Mouse (Mus musculus): ENCODE measurements at regions not wholly inside any gene's neighbourhood (a gene's known extent, or its start where the extent isn't known, plus 50 kb on each side); places are given as distances from the start of the nearest gene placed in this dataset.

GRCm38 (mm10) chr9:101596898-101597297 lies 264.7 kb upstream of the 9630041A04Rik start:
- H3K27ac ChIP-seq (replicated peaks) = no peak overlapping the region
- no peaks in the 10 kb centered on the region for H3K9me3 ChIP-seq (ENCODE audit: control insufficient read depth, low read length)
- H3K27me3 ChIP-seq (ENCODE audit: control insufficient read depth, insufficient read depth, low read length) = no peaks in the 10 kb centered on the region
- no peak for TF ChIP-seq CTCF (IDR thresholded peaks at IDR 0.05; ENCODE audit: low read depth)
- H3K4me3 ChIP-seq (ENCODE audit: low read depth, low read length) = no peak overlapping the region
- no peaks in the 10 kb centered on the region for H3K36me3 ChIP-seq (ENCODE audit: control insufficient read depth, insufficient read depth, low read length)
- ATAC-seq (ENCODE audit: low FRiP score, low TSS enrichment) (no peak), DNase-seq (ENCODE audit: low spot score) (no peak)
- WGBS = 75% methylated on average over 3 of the region's 3 CpGs
- H3K4me2 ChIP-seq (replicated peaks; ENCODE audit: low read depth) = no peak overlapping the region
- no peak overlapping the region for H3K9ac ChIP-seq (ENCODE audit: low read length)
- no peaks in the 10 kb centered on the region for H3K4me1 ChIP-seq (replicated peaks; ENCODE audit: control insufficient read depth, insufficient read depth)

DNA sequence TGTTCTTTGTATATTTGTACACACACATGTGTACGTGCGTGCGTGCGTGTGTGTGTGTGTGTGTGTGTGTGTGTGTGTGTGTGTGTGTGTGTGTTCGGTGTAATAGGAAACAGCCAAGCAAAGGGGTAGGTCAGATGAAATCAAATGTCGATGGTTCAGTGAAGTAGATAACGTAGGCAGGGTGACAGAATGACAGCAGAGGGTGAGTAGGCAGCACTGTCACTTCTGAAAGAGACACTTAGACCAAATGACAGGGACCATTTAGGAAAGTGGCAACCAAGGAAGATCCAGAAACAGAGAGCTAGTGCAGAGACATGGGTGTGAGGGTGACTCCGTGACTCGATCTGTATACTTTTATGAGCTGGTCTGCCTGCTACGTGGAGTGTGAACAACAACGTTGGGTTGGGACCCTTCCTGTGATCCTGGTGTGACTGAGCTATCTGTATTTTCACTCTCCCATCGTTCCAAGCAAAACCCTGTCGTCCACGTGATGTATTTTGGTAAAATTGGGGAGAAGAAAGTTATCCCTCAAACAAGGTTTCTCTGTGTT lies 266.5 kb upstream of the 9630041A04Rik start:
- ATAC-seq (ENCODE audit: low FRiP score, low TSS enrichment) = no peak
- Histone ChIP-seq H3K27me3 (ENCODE audit: control insufficient read depth, insufficient read depth, low read length) (no peaks in the 10 kb centered on the region), H3K4me1 (replicated peaks; ENCODE audit: control insufficient read depth, insufficient read depth) (no peaks in the 10 kb centered on the region), H3K36me3 (ENCODE audit: control insufficient read depth, insufficient read depth, low read length) (no peaks in the 10 kb centered on the region), H3K4me3 (ENCODE audit: low read depth, low read length) (no peak overlapping the region), H3K4me2 (replicated peaks; ENCODE audit: low read depth) (no peak overlapping the region), H3K9me3 (ENCODE audit: control insufficient read depth, low read length) (no peaks in the 10 kb centered on the region), H3K27ac (replicated peaks) (no peak overlapping the region), H3K9ac (ENCODE audit: low read length) (no peak overlapping the region)
- TF ChIP-seq EP300 (optimal IDR thresholded peaks at IDR 0.05) = no peak
- no peak for TF ChIP-seq CTCF (IDR thresholded peaks at IDR 0.05; ENCODE audit: low read depth)
- 86% methylated on average over 14 of the region's 14 CpGs for WGBS
- DNase-seq (ENCODE audit: low spot score) = no peak

DNA sequence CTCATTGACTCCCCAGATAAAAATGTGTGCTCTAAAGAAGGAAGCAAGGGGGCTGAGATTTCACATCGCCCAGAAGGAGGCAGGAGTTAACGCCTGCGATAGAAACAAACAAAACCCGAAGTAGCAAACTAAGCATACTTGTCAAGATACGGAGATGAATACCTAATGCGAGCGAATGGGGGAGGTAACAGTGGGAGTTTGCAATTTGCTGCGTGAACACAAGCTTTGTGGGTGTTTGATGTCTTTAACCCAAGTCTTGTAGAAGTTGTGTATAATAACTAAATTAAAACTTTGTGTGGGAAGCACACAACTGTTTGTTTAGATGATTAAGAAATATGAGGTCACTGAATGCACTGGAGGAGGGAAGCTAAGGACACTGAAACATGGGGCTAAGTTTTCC lies 269.0 kb upstream of the 9630041A04Rik start:
- no peak overlapping the region for H3K4me3 ChIP-seq (ENCODE audit: low read depth, low read length)
- no peak overlapping the region for H3K27ac ChIP-seq (replicated peaks)
- no peaks in the 10 kb centered on the region for H3K27me3 ChIP-seq (ENCODE audit: control insufficient read depth, insufficient read depth, low read length)
- 60% methylated on average over 8 of the region's 8 CpGs for WGBS
- TF ChIP-seq EP300 (optimal IDR thresholded peaks at IDR 0.05) (no peak), CTCF (IDR thresholded peaks at IDR 0.05; ENCODE audit: low read depth) (no peak)
- no peak for DNase-seq (ENCODE audit: low spot score)
- no peak overlapping the region for H3K9ac ChIP-seq (ENCODE audit: low read length)
- H3K9me3 ChIP-seq (ENCODE audit: control insufficient read depth, low read length) = no peaks in the 10 kb centered on the region
- no peaks in the 10 kb centered on the region for H3K4me1 ChIP-seq (replicated peaks; ENCODE audit: control insufficient read depth, insufficient read depth)
- ATAC-seq (ENCODE audit: low FRiP score, low TSS enrichment) = no peak
- H3K36me3 ChIP-seq (ENCODE audit: control insufficient read depth, insufficient read depth, low read length) = no peaks in the 10 kb centered on the region
- no peak overlapping the region for H3K4me2 ChIP-seq (replicated peaks; ENCODE audit: low read depth)

- 56% methylated on average over 8 of the region's 8 CpGs for WGBS
- H3K9me3 ChIP-seq (ENCODE audit: control insufficient read depth, low read length) = no peaks in the 10 kb centered on the region
- no peak overlapping the region for H3K4me2 ChIP-seq (replicated peaks; ENCODE audit: low read depth)
- TF ChIP-seq CTCF (IDR thresholded peaks at IDR 0.05; ENCODE audit: low read depth) = no peak
- no peak for TF ChIP-seq EP300 (optimal IDR thresholded peaks at IDR 0.05)
- no peaks in the 10 kb centered on the region for H3K27me3 ChIP-seq (ENCODE audit: control insufficient read depth, insufficient read depth, low read length)
- DNase-seq (ENCODE audit: low spot score) = no peak
- H3K4me3 ChIP-seq (ENCODE audit: low read depth, low read length) = no peak overlapping the region
- no peak overlapping the region for H3K9ac ChIP-seq (ENCODE audit: low read length)
- ATAC-seq (ENCODE audit: low FRiP score, low TSS enrichment) = no peak
- no peaks in the 10 kb centered on the region for H3K36me3 ChIP-seq (ENCODE audit: control insufficient read depth, insufficient read depth, low read length)
- H3K27ac ChIP-seq (replicated peaks) = no peak overlapping the region
- H3K4me1 ChIP-seq (replicated peaks; ENCODE audit: control insufficient read depth, insufficient read depth) = no peaks in the 10 kb centered on the region
Measured at GRCm38 (mm10) chr9:101591681-101592080, 270.0 kb upstream of the 9630041A04Rik start.

GRCm38 (mm10) chr9:101590310-101590709 lies 271.3 kb upstream of the 9630041A04Rik start:
- Histone ChIP-seq H3K4me1 (replicated peaks; ENCODE audit: control insufficient read depth, insufficient read depth) (no peaks in the 10 kb centered on the region), H3K9ac (ENCODE audit: low read length) (no peak overlapping the region), H3K4me3 (ENCODE audit: low read depth, low read length) (no peak overlapping the region), H3K36me3 (ENCODE audit: control insufficient read depth, insufficient read depth, low read length) (no peaks in the 10 kb centered on the region), H3K9me3 (ENCODE audit: control insufficient read depth, low read length) (no peaks in the 10 kb centered on the region), H3K27ac (replicated peaks) (no peak overlapping the region), H3K27me3 (ENCODE audit: control insufficient read depth, insufficient read depth, low read length) (no peaks in the 10 kb centered on the region), H3K4me2 (replicated peaks; ENCODE audit: low read depth) (no peak overlapping the region)
- TF ChIP-seq EP300 (optimal IDR thresholded peaks at IDR 0.05) (no peak), CTCF (IDR thresholded peaks at IDR 0.05; ENCODE audit: low read depth) (no peak)
- DNase-seq (ENCODE audit: low spot score) = no peak
- 57% methylated on average over 3 of the region's 3 CpGs for WGBS
- no peak for ATAC-seq (ENCODE audit: low FRiP score, low TSS enrichment)

DNA sequence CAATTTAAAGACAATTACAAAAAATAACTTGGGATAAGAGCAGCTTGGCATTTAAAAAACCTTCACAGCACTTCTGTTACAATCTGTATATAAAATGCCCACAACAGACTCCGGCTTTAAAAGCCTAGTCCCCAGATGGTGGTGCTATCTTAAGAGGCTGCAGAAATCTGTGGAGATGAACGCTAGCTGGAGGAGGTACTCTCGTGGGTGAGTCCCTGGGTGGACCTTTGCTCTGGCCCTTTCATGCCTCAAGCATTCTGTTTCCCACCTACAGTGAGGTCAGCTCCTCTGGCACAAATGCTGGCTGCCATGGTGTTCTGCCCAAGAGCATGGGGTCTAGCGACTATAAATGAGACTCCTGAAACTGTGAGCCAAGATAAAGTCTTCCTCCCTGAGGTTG lies 280.6 kb upstream of the 9630041A04Rik start:
- 84% methylated on average over 4 of the region's 4 CpGs for WGBS
- DNase-seq (ENCODE audit: low spot score) = no peak
- TF ChIP-seq CTCF (IDR thresholded peaks at IDR 0.05; ENCODE audit: low read depth) (no peak), EP300 (optimal IDR thresholded peaks at IDR 0.05) (no peak)

More for the DNA sequence above, 280.6 kb upstream of the 9630041A04Rik start:
- no peak overlapping the region for H3K27ac ChIP-seq (replicated peaks)
- no peak overlapping the region for H3K4me3 ChIP-seq (ENCODE audit: low read depth, low read length)
- H3K36me3 ChIP-seq (ENCODE audit: control insufficient read depth, insufficient read depth, low read length) = no peaks in the 10 kb centered on the region
- H3K4me1 ChIP-seq (replicated peaks; ENCODE audit: control insufficient read depth, insufficient read depth) = no peaks in the 10 kb centered on the region
- no peak for ATAC-seq (ENCODE audit: low FRiP score, low TSS enrichment)
- no peak overlapping the region for H3K4me2 ChIP-seq (replicated peaks; ENCODE audit: low read depth)
- H3K27me3 ChIP-seq (ENCODE audit: control insufficient read depth, insufficient read depth, low read length) = no peaks in the 10 kb centered on the region
- H3K9me3 ChIP-seq (ENCODE audit: control insufficient read depth, low read length) = no peaks in the 10 kb centered on the region
- H3K9ac ChIP-seq (ENCODE audit: low read length) = no peak overlapping the region
